Mouse (Mus musculus): ENCODE data around the gene Mapk1ip1.

DNA sequence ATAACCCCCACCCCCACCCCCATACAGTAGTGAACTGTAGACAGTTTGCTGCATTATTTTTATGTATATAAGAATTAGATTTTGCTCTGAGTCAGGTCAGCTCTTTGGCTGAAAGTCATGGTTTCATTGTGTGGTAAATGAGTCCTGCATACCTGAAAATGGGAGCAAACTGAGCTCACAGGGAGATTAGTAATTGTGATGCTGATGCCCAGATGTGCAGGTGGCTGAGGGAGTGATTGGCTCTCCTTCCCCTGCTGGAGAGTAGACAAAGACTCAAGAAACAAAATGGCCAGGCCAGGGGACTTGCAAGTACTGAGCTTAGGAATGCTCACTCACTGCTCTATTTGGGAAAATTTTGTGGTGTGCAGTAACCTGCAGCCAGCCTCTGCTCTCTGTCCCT lies 4.0 kb upstream of the Mapk1ip1 start:
- TF ChIP-seq CTCF (IDR thresholded peaks at IDR 0.05; ENCODE audit: low read depth, low read length) (no peak), POLR2A (IDR thresholded peaks at IDR 0.05; ENCODE audit: extremely low read depth, insufficient read depth, low read length) (no peak)
